Mouse (Mus musculus): ENCODE data around the gene Tmem150c. TPM values are rescaled to one million over a fixed set of nuclear protein-coding genes. Genes with fewer than 3 reads are reported as not detected.

Gene Tmem150c
- total RNA-seq, 1 experiment, result 0.22 TPM

- Histone ChIP-seq H3K9ac (ENCODE audit: insufficient read depth, low read depth, low read length, poor library complexity, severe bottlenecking) (no peak overlapping the region), H3K27ac (ENCODE audit: insufficient read depth, low read depth, low read length, poor library complexity, severe bottlenecking) (no peak overlapping the region), H3K4me3 (ENCODE audit: insufficient read depth in 1 of 2, low read depth in 1 of 2, low read length in 2 of 2, poor library complexity in 1 of 2, severe bottlenecking in 1 of 2) (no peak overlapping the region), H3K4me1 (ENCODE audit: control insufficient read depth in 2 of 2, insufficient read depth in 2 of 2, low read length in 2 of 2, poor library complexity in 1 of 2) (peaks cover 4 to 6% of the 10 kb centered on the region in 2 experiments; a peak in 3 of 4 replicates), H3K9me3 (ENCODE audit: control insufficient read depth, insufficient read depth, low read depth, low read length) (no peaks in the 10 kb centered on the region), H3K36me3 (ENCODE audit: control insufficient read depth, insufficient read depth, low read length, poor library complexity, severe bottlenecking) (no peaks in the 10 kb centered on the region)
- in situ Hi-C loops (cut with MboI; ENCODE audit: low sequenced_read_pairs in 2 of 2, unreplicated experiment in 2 of 2), result no loop called here
- TF ChIP-seq MAFK (IDR thresholded peaks at IDR 0.05; ENCODE audit: insufficient read depth, low read depth, low read length) (no peak), ZC3H11A (IDR thresholded peaks at IDR 0.05; ENCODE audit: borderline replicate concordance, low read depth, low read length) (no peak), CHD2 (IDR thresholded peaks at IDR 0.05; ENCODE audit: low read depth, low read length) (no peak), HCFC1 (IDR thresholded peaks at IDR 0.05; ENCODE audit: borderline replicate concordance, insufficient read depth, low read length) (no peak), ZNF384 (IDR thresholded peaks at IDR 0.05; ENCODE audit: low read depth, low read length) (no peak)
- DNase-seq (ENCODE audit: low read depth, low spot score), result no peak
Observed at GRCm38 (mm10) chr5:100113403-100113802, 46.2 kb downstream of the Tmem150c start.

- no peak for TF ChIP-seq CHD2 (IDR thresholded peaks at IDR 0.05; ENCODE audit: low read depth, low read length)
- no peak for TF ChIP-seq HCFC1 (IDR thresholded peaks at IDR 0.05; ENCODE audit: borderline replicate concordance, insufficient read depth, low read length)
- TF ChIP-seq ZC3H11A (IDR thresholded peaks at IDR 0.05; ENCODE audit: borderline replicate concordance, low read depth, low read length), result no peak
- no peak for TF ChIP-seq ZNF384 (IDR thresholded peaks at IDR 0.05; ENCODE audit: low read depth, low read length)
- no peak for TF ChIP-seq MAFK (IDR thresholded peaks at IDR 0.05; ENCODE audit: insufficient read depth, low read depth, low read length)
- Histone ChIP-seq H3K27ac (ENCODE audit: insufficient read depth, low read depth, low read length, poor library complexity, severe bottlenecking) (no peak overlapping the region), H3K9ac (ENCODE audit: insufficient read depth, low read depth, low read length, poor library complexity, severe bottlenecking) (no peak overlapping the region), H3K4me3 (ENCODE audit: insufficient read depth in 1 of 2, low read depth in 1 of 2, low read length in 2 of 2, poor library complexity in 1 of 2, severe bottlenecking in 1 of 2) (no peak overlapping the region), H3K36me3 (ENCODE audit: control insufficient read depth, insufficient read depth, low read length, poor library complexity, severe bottlenecking) (no peaks in the 10 kb centered on the region), H3K4me1 (ENCODE audit: control insufficient read depth in 2 of 2, insufficient read depth in 2 of 2, low read length in 2 of 2, poor library complexity in 1 of 2) (no peaks in the 10 kb centered on the region), H3K9me3 (ENCODE audit: control insufficient read depth, insufficient read depth, low read depth, low read length) (no peaks in the 10 kb centered on the region)
- no peak for DNase-seq (ENCODE audit: low read depth, low spot score)
- in situ Hi-C loops (cut with MboI; ENCODE audit: low sequenced_read_pairs in 2 of 2, unreplicated experiment in 2 of 2), result no loop called here
Observed at GRCm38 (mm10) chr5:100110581-100110980, 49.0 kb downstream of the Tmem150c start.

- in situ Hi-C loops (cut with MboI; ENCODE audit: low sequenced_read_pairs in 2 of 2, unreplicated experiment in 2 of 2), result no loop called here
Observed at GRCm38 (mm10) chr5:100109543-100110282, 49.9 kb downstream of the Tmem150c start.

DNA sequence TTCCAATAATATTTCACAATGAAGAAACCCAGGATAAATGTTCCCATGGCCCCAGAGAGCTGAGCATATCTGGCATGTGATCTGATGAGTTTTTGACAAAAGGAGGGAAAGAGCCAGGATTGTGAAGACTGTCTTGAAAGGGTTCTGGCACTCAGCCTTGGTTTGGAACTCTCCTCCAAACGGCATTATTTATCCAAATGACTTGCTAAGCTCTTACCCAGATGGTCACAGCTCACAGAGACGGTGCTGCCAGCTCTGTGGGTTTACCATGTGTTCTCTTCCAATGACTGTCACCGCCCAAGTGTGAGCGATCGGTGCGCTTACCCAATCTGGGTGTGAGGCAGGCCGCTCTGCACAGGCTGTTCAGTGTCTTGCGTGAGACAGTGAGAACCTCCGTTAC lies 50.7 kb downstream of the Tmem150c start:
- no peak overlapping the region for H3K27ac ChIP-seq (ENCODE audit: insufficient read depth, low read depth, low read length, poor library complexity, severe bottlenecking)
- no peak overlapping the region for H3K9ac ChIP-seq (ENCODE audit: insufficient read depth, low read depth, low read length, poor library complexity, severe bottlenecking)
- TF ChIP-seq ZNF384 (IDR thresholded peaks at IDR 0.05; ENCODE audit: low read depth, low read length) (no peak), HCFC1 (IDR thresholded peaks at IDR 0.05; ENCODE audit: borderline replicate concordance, insufficient read depth, low read length) (no peak), ZC3H11A (IDR thresholded peaks at IDR 0.05; ENCODE audit: borderline replicate concordance, low read depth, low read length) (no peak), CHD2 (IDR thresholded peaks at IDR 0.05; ENCODE audit: low read depth, low read length) (no peak), MAFK (IDR thresholded peaks at IDR 0.05; ENCODE audit: insufficient read depth, low read depth, low read length) (no peak)
- no peaks in the 10 kb centered on the region for H3K4me1 ChIP-seq (ENCODE audit: control insufficient read depth in 2 of 2, insufficient read depth in 2 of 2, low read length in 2 of 2, poor library complexity in 1 of 2)
- no peak for DNase-seq (ENCODE audit: low read depth, low spot score)
- H3K36me3 ChIP-seq (ENCODE audit: control insufficient read depth, insufficient read depth, low read length, poor library complexity, severe bottlenecking), result no peaks in the 10 kb centered on the region
- in situ Hi-C loops (cut with MboI; ENCODE audit: low sequenced_read_pairs in 2 of 2, unreplicated experiment in 2 of 2), result no loop called here
- no peak overlapping the region for H3K4me3 ChIP-seq (ENCODE audit: insufficient read depth in 1 of 2, low read depth in 1 of 2, low read length in 2 of 2, poor library complexity in 1 of 2, severe bottlenecking in 1 of 2)
- H3K9me3 ChIP-seq (ENCODE audit: control insufficient read depth, insufficient read depth, low read depth, low read length), result no peaks in the 10 kb centered on the region

More at GRCm38 (mm10) chr5:100109543-100110282, 49.9 kb downstream of the Tmem150c start:
- TF ChIP-seq MAFK (IDR thresholded peaks at IDR 0.05; ENCODE audit: insufficient read depth, low read depth, low read length), result no peak
- no peak for TF ChIP-seq CHD2 (IDR thresholded peaks at IDR 0.05; ENCODE audit: low read depth, low read length)
- no peak for TF ChIP-seq ZC3H11A (IDR thresholded peaks at IDR 0.05; ENCODE audit: borderline replicate concordance, low read depth, low read length)
- TF ChIP-seq HCFC1 (IDR thresholded peaks at IDR 0.05; ENCODE audit: borderline replicate concordance, insufficient read depth, low read length), result no peak
- no peak for TF ChIP-seq ZNF384 (IDR thresholded peaks at IDR 0.05; ENCODE audit: low read depth, low read length)
- no peak for DNase-seq (ENCODE audit: low read depth, low spot score)
- no peaks in the 10 kb centered on the region for H3K4me1 ChIP-seq (ENCODE audit: control insufficient read depth in 2 of 2, insufficient read depth in 2 of 2, low read length in 2 of 2, poor library complexity in 1 of 2)
- no peak overlapping the region for H3K9ac ChIP-seq (ENCODE audit: insufficient read depth, low read depth, low read length, poor library complexity, severe bottlenecking)
- H3K9me3 ChIP-seq (ENCODE audit: control insufficient read depth, insufficient read depth, low read depth, low read length), result no peaks in the 10 kb centered on the region
- no peaks in the 10 kb centered on the region for H3K36me3 ChIP-seq (ENCODE audit: control insufficient read depth, insufficient read depth, low read length, poor library complexity, severe bottlenecking)
- no peak overlapping the region for H3K4me3 ChIP-seq (ENCODE audit: insufficient read depth in 1 of 2, low read depth in 1 of 2, low read length in 2 of 2, poor library complexity in 1 of 2, severe bottlenecking in 1 of 2)
- H3K27ac ChIP-seq (ENCODE audit: insufficient read depth, low read depth, low read length, poor library complexity, severe bottlenecking), result no peak overlapping the region
